Mouse (Mus musculus) embryonic fibroblast, embryonic 13.5 days (primary cell): ENCODE data around the gene Flnb.

ENCODE experiments used
- CTCF ChIP-seq: IDR thresholded peaks from 2 replicates; pipeline ENCODE4 v1.5.1; 2011; ENCODE audit warnings: mild to moderate bottlenecking, control low read depth, low read length, moderate library complexity, borderline replicate concordance; ENCODE audit not compliant: insufficient read depth
- POLR2A ChIP-seq: IDR thresholded peaks from 2 replicates; pipeline ENCODE4 v1.6.1; 2011; ENCODE audit warnings: low read depth, mild to moderate bottlenecking, control low read depth, low read length, moderate library complexity

GRCm38 (mm10) chr14:7978183-7978582, 160.4 kb downstream of the Flnb start:
- TF ChIP-seq CTCF (no peak), POLR2A (no peak)
